Mouse (Mus musculus): ENCODE results near the gene Hoxc11.

The Hoxc11 gene

DNA sequence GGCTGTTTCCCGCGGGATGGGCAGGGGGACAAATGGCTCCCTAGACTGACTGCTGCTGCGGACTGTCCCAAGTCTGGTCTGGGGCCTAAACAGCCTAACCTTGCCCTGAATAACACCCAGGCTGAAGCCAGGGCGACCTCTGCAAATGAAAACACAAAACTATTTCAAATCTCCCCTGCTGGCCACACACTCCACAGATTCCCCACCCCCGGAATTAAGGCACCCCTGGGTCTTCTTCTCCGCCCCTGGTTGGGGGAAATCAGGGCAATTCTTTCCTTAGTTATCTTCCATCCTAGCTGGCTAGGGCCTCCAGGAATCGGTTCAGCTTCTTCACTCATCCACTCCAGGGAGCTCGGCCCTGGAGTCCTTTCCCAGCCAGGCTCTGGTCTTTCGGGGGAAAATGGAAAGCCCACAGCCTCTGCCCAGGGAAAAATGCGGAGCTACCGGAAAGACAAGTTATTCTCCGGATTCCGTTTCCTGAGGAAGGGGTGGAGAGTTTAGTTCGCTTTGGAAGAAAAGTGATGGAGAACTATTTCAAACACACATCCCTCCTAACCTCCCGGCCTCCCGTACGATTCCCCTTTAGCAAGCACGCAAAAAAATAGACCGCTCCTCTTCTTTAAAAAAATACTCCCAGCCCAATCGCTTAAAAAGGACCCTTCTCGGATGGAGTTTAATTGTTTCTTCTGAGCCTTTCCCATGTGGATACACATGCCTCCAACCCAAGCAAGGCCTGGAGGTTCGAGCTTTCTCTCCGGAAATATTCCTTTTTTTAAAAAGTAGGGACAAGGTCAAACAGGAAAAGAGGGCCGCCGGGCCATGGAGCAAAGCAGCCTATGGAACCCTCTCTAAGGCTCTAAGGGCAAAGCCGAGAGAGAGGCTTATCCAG, 11.0 kb downstream of the Hoxc11 start:
- DNase-seq (ENCODE audit: low read depth, low spot score) = no peak

DNA sequence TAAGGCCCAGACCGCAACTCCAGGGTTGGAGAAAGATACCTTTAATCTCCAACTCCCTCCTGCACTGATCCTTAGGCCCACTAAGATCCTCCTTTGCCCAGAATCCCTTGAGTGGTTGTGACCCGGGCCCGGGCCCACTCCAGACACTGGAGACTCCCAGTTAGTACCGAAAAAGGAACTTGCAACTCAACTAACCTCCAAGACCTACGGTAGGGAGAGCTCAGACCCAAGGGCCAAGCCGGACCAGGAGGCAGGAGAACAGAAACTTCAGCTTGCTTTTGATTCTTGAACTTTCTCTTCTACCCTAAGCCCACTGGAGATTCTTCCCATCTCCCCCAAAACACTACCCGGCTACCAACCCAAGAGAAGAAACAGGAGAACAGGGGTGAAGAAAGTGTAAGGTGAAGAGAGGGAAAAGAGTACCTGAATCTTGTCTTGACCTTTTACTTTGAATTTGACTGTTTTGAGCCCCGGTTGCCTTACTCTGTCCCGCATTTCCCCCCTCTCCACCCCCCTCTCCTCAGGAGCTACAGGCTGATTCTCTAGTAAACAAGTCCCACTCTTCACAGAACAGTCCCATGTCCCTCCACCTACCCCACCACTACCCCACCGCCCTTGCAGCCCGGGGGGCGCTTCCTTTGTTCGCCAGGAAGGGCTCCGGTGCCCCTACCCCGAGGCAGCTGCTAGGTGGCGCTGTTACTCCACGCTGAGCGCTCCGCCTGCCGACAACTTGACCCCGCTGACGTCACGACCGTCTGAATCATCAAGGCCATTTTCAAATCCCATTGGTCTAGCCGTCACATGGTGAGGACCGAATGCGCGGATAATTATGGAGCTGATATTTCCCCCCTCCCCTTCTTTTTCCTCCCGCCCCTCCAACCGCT, 11.9 kb downstream of the Hoxc11 start:
- peak; percentile 98 for DNase-seq (ENCODE audit: low read depth, low spot score)

DNA sequence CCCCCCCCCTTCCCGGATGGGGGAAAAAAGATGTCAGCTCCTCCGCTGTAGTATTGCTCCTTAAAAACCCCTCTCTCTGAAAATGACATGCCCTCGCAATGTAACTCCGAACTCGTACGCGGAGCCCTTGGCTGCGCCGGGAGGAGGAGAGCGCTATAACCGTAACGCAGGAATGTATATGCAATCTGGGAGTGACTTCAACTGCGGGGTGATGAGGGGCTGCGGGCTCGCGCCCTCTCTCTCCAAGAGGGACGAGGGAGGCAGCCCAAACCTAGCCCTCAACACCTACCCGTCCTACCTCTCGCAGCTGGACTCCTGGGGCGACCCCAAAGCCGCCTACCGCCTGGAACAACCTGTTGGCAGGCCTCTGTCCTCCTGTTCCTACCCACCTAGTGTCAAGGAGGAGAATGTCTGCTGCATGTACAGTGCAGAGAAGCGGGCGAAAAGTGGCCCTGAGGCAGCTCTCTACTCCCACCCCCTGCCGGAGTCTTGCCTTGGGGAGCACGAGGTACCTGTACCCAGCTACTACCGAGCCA, 12.6 kb downstream of the Hoxc11 start, which contains the start of gene Hoxc10:
Gene Hoxc10, plus strand, starts transcription at position 21 of the 536 bp plus-strand sequence.
- DNase-seq (ENCODE audit: low read depth, low spot score) = no peak

DNA sequence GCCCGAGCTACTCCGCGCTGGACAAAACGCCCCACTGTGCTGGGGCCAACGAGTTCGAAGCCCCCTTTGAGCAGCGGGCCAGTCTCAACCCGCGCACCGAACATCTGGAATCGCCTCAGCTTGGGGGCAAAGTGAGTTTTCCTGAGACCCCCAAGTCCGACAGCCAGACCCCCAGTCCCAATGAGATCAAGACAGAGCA, 13.0 kb downstream of the Hoxc11 start, which contains the start of gene Hoxc5:
Gene Hoxc5, plus strand, starts transcription at position 132 of the 199 bp plus-strand sequence.
- DNase-seq (ENCODE audit: low read depth, low spot score) = no peak

- DNase-seq (ENCODE audit: low read depth, low spot score) = no peak
These were observed 13.5 kb downstream of the Hoxc11 start for GRCm38 (mm10) chr15:102967511-102968397.

DNA sequence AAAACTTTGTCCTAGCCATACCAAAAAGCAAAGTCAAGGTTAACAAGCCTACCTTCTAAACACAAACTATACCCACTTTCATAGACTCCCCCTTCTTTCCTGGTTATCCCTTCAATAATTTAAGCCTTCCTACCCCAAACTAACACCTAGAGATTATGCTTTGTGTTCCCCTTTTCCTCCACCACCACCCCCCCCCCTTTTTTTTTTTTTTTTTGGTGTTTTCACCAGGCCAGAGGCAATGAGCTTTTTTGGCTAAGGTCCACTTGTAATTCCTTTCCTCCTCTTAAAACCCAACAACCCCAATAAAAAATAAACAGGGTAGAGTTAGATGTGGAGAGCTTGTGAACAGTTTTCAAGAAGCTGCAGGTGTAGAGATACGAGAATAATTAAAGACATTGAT, 15.1 kb downstream of the Hoxc11 start:
- DNase-seq (ENCODE audit: low read depth, low spot score) = no peak

DNA sequence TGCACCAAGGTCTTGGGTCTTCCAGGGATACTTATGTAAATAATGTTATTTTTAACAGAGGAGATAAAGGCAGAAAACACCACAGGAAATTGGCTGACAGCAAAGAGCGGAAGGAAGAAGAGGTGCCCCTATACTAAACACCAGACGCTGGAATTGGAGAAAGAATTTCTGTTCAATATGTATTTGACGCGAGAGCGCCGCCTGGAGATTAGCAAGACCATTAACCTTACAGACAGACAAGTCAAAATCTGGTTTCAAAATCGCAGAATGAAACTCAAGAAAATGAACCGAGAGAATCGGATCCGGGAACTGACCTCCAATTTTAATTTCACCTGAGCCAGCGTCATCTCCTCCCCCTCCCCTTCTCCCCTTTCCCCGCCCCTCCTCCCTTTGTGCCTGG, 16.5 kb downstream of the Hoxc11 start:
- DNase-seq (ENCODE audit: low read depth, low spot score) = no peak

DNA sequence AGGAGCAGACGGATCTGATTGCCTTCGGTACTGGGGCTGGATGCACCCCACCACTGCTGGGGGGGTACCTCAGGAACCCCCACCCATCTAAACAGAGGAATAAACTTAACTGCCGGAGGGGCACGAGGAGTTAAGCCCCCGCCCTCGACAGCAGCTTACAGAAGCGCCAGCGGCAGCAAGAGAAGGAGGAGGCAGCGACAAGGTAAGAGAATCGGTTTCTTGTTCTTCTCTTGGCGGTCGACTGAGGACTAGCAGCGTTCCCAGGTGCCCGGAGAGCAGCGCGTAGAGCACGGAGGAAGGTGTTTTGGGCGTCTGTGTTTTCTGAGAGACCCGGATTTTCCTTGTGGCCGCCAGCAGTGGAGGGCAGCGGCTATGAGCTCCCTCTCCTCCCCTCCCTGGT, 18.0 kb downstream of the Hoxc11 start:
- no peak for DNase-seq (ENCODE audit: low read depth, low spot score)

DNA sequence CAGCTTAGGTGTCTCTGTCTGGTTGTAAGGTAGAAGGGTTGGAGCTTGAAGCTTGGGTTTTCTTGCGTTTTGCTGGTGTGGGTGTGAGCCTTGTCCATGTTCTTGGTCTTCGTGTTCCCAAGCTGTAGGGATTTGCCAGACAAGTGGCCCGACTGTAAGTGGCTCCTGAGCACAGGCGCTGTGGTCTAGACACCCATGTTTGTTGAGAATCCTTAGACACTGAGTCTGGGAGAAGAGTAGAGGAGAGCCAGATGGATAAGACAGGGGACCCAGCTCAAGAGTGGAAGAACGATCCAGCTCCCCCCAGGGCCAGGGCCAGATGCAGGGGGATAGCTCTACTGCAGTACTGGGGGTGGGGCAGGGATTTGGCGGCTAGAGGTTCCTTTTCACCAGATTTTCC, 18.5 kb downstream of the Hoxc11 start:
- DNase-seq (ENCODE audit: low read depth, low spot score) = no peak

DNA sequence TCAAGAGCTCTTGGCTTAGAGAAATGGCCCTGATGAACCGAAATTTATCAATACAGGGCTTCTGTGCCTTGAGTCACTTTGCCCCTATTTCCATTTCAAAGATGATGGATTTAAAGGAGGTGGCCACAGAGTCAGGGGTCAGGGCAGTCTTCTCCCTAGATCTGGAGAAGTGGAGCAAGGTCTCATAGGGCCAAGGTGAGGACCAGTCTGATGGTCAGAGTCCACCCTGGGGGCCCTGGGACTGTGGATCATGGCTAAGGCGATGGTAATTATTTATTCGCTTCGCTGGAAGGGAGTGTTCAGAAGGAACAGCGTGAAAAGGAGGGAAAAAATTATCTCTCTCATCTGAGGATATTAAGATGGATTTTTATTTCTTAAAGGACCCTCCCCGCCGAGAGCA, 20.8 kb downstream of the Hoxc11 start:
- no peak for DNase-seq (ENCODE audit: low read depth, low spot score)

- DNase-seq (ENCODE audit: low read depth, low spot score) = no peak
These were observed 21.5 kb downstream of the Hoxc11 start for GRCm38 (mm10) chr15:102975688-102976111.

- no peak for DNase-seq (ENCODE audit: low read depth, low spot score)
These were observed 21.9 kb downstream of the Hoxc11 start, which contains the start of gene Hoxc9 for GRCm38 (mm10) chr15:102976171-102976570. Gene Hoxc9 (plus strand): TSS chr15:102976439.

DNA sequence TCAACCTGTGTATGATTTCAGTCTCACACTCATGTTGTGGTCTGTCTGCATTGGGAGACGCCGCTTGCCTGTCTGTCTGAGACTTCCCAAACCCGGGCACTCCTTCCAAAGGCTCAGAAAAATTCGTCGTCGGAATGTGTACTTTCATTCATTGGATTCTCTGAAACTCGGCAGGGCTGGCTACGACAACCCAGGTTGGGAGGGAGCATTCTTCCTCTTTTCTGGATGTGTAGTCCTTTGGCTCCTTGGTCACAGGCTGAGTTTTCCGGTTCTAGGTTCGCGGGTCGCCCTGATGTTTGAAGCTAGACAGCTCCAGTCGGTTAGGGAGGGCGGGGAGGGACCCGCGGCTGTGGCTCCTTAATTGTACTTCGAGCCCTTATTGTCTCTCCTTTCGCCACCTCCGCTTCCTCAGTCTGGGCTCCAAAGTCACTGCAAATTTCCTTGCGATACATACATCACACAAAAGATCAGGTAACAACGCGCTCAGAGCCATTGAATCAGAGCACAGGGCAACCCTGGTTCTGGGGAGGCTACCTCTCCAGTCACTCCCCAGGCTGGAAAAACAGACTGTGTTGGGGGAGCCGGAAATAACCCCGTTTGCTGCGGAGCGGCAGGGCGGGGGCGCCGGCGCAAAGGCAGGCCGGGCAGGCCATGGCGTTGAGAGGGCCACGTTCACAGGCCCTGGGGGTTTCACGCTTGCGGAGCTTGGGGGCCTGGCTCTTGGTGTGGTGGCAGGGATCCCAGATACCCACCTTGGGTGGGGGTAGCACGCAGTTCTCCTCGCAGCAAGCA, 22.6 kb downstream of the Hoxc11 start:
- no peak for DNase-seq (ENCODE audit: low read depth, low spot score)

- DNase-seq (ENCODE audit: low read depth, low spot score) = no peak
These were observed 23.3 kb downstream of the Hoxc11 start for GRCm38 (mm10) chr15:102977423-102977974.

- DNase-seq (ENCODE audit: low read depth, low spot score) = no peak
These were observed 24.6 kb downstream of the Hoxc11 start for GRCm38 (mm10) chr15:102978615-102979515.

DNA sequence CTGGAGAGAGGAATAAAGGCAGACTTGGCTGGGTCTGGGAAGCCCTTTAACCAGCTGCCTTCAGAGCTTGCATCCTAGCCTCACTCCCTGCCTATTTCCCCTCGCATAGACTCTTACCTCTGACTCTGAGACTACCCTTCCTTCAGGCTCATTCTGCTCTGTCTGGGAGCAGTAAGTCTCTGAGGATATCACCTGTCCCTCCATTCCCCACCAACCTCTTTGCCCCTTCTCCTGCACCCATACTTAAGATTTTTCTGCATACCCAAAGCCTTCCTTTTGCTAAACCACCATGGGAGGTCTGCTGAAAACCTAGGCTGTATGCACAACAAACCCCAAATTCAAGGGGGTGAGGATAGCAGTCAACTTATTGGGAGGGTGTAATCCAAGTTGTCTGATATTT, 25.7 kb downstream of the Hoxc11 start:
- DNase-seq (ENCODE audit: low read depth, low spot score) = no peak

DNA sequence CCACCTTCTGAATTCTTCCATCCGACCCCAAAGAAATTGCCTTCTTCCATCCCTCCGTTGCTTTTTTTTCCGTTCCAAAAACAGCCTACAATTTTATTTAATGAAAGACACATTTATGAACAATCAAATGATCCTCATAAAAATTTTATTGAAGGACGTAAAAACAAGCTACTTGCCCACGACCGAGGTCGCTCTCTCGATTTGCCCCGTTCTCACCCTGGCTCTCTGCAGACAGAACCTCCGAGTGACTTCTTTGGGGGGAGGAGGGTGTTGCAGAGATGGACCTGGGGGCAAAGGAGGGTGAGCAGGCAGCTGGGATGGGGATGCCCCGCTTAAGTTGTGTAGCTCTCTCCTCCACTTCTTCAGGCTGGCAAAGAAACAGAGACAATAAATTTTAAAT, 26.1 kb downstream of the Hoxc11 start:
- no peak for DNase-seq (ENCODE audit: low read depth, low spot score)

DNA sequence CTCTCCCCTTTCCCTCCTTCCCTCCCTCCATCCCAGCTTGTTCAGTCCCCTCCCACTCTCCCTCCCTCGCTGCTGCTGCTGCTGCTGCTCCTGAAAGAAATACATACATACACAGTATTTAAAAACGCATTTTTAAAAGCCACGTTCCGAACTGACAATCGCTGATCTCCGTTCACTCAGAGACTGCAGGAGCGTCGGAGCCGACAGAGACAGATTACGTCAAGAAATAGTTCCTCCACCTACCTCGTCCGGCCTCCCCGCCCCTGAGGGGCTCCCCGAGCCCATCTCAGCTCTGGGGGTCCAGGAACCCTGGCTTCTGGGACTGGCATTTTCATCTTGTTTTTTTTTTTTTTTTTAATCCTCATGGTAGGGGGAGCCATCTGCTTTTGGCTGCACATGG, 26.7 kb downstream of the Hoxc11 start:
- DNase-seq (ENCODE audit: low read depth, low spot score) = no peak

Data from skeletal muscle tissue, adult 2 months (tissue).